Mouse (Mus musculus): Measurements from ENCODE around the gene Csl.

The Csl gene

DNA sequence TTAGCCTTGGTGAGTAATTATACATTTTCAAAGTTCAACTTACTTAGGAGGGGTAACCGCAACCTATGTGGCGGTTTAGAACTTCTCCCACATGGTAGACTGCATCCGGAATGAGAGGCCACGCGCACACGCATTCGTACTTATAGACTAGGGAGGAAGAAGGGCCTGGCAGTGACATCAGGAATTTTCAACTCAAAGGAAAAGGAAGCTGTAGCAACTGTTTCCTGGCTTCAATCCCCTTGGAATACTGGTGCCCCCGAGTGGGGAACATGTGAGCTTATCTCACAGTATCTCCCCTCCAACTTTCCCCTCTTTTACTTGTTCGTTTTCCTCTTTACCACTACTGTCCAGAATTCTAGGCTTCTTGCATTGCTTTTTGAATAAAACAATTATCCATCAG is at the start of gene Csl:
Gene Csl (minus strand): TSS at position 101 of the 400 bp plus-strand sequence.
- DNase-seq (ENCODE audit: inconsistent ontology term): no peak

DNA sequence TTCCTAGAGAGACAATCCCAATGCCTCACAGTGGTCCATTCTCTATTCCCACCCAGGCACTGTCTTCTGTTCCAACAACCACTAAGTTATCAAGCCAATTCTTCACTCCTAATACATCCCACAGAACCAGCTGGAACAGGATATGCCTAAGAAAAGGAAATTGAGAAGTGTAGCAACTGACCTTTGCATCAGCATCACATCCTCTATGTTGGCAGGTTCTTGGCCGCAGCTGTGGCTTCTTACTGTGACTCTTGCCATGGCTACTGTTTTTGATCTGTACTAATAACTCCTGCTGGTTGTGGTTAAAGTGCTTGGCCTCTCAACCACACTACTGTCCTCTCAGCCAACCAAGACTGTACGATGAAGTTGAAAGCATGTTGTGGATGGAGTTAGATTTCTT is 30.0 kb upstream of the Csl start:
- peak; percentile 73 for DNase-seq (ENCODE audit: inconsistent ontology term)

DNA sequence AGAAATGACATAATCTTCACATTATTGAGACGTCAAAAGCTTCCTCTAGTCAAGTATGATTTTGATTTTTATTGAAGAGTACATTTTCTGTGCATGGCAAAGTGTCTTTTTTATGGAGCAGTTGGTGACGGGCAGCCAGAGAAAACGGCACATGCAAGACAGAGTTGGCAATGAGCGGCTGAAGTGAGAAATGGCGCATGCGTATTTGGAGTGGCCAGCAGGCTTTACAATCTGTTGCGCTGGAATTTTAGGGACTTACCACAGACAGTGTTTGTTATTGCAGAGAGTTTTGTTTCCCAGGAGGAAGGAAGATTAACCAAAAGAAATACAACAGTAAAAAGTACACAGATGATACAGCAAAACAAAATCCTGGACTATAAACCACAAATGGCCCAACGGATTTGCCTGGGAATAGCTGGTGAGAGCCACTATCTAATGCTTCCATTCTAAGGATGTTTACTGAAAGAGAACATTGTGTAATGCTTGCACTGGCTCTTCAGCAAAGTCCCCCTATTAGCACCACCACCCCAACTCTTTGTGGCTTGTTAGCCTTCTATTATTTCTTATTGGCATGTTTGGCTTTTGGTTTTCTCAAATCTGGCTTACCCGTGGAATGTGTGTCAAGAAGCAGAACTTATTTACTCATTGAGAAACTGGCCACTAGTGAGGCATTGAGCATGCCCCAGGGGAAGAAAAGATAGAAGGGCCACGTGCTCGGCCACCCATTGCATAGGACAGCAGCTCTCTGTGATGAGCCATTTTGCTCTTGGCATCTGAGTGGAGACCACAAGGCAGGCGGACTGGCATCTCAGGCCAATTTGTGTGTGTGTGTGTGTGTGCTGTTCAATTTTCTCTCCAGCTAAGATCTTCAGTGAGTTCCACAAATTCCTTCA is 15.0 kb upstream of the Csl start:
- peak; percentile 86 for DNase-seq (ENCODE audit: inconsistent ontology term)

DNA sequence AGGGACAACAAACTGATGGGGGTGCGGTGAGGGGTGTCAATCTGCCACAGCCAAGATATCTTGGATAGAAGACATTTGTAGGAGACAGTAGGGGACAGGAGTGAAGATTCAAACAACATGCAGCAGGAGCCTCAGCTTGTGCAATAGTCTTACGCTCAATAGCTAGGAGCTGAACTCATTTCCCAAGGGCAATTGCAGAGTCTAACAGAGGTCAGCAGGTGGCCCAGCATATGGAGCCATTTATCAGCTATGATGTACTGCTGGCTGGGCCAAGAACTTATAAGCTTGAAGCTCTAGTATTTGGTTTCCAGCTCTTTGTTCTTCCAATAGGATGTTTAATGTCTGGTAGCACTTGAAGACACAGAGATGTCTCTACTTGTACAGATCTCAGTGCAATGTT is 9.3 kb downstream of the Csl start:
- no peak for DNase-seq (ENCODE audit: inconsistent ontology term)

DNA sequence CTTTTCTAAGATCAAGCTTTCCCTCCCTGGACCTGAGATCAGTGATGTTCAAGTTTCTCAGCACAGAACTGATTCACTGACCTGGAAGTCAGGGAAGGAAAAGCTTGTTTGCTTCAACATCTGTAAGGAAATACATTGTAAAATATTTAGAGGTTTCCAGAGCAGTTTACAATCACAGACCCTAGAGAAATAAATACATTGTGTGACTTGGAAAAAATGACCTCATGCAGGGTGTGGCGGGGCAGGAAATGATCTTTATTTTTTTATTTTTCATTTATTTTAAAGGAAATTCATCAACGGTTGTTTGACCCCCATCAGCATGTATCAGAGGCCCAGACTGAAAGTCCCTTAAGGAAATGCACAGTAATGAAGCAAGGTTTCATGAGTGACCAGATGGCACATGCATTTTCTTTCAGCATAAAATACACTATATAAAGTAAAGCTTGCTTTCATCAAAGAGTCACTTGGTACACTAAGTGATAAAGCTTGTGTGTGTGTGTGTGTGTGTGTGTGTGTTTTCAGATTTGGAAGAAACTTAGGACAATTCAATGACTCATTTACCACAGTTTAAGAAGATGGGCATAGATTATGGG is 10.7 kb downstream of the Csl start:
- no peak for DNase-seq (ENCODE audit: inconsistent ontology term)

DNA sequence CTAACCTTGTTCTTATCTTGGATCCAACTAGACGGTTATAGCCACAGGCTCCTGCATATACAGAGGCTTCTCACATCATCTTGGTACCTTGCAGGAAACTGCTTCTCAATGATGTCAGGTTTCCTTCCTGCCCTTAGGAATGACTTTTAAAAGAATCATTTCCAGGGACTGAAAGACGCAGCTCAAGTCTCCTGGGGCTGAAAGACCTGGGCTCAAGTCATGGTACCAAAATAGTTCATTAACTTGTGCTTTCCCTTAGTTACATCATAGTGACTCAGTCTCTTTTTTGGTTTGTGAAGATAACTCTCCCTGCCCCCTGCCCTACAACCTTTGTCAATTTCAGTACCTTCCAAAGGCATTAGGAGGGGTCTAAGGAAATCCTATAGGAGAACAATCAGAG is 11.4 kb downstream of the Csl start:
- no peak for DNase-seq (ENCODE audit: inconsistent ontology term)

DNA sequence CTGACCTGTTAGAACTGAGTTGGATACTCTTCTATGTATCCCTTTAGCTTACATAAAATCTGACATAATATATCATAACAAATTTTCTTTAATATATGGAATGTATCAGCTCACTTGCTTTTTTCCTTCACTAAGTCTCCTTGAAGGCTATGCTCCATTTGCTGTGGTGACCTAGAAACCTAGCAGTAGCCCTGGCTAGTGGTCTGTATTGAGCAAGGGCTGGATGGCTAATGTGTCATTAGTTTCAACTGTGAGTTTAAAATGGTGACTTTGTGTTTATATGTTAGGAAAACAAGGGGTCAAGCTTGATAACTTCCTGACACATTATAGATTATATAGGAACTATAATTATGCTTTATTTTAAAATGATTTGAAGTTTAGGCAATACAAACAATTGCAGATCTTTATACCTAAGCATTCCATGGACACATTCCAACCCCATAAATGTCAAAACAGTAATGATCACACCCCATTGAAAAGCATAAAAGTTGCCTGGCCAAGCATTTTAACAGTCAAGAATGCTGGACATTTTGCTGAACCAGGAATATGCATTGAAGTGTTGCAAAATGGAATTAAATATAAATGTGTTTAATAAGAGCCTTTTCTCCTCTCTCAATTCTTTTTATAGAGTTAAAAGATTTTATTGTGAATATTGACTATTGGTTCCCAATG is 17.7 kb downstream of the Csl start:
- no peak for DNase-seq (ENCODE audit: inconsistent ontology term)

DNA sequence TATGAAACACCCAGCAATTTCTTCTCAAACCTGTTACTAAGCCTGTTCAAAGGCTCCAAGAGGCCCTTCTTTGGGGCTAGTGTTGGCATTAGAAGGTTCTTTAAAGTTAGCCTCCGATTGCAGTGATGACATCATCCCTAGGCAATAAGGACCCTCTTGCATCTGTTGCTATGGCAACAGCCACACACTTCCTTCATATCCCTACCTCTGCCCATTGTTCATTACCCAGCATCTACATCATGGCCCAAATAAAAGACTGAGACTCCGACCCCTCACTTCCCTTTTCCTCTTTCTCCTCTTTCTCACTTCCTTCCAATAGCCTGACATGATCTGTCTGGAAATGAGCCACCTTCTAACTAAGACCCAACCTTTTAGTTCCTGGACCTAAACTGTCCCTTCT is 46.3 kb downstream of the Csl start:
- no peak for DNase-seq (ENCODE audit: inconsistent ontology term)

DNA sequence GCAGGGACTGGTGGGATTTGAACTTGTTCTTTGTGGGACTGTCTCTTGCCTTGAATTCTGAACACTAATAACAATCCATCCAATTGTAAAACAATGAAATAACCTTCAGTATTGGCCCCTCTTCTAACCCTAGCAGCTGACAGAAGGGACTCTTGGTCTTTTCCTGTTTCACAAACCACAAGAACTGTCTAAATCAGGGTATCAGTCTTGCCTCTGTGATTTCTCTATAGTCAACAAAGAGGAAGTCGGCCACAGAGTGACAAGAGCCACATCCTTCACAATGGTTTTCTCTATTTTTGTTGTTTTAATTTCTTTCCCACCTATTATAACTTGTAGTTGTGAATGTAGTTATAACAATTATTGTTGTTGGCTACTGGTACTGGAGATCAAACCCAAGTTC is 47.9 kb downstream of the Csl start:
- DNase-seq (ENCODE audit: inconsistent ontology term): no peak
